Mouse (Mus musculus) neural tube, embryonic 10.5 days (tissue): Measurements from ENCODE around the gene Spef1.

ENCODE experiments used
- DNase-seq: peaks from one replicate; pipeline ENCODE4 v3.0.0-alpha.2; 2017; ENCODE audit warnings: low spot score; ENCODE audit errors: extremely low spot score

The Spef1 gene

DNA sequence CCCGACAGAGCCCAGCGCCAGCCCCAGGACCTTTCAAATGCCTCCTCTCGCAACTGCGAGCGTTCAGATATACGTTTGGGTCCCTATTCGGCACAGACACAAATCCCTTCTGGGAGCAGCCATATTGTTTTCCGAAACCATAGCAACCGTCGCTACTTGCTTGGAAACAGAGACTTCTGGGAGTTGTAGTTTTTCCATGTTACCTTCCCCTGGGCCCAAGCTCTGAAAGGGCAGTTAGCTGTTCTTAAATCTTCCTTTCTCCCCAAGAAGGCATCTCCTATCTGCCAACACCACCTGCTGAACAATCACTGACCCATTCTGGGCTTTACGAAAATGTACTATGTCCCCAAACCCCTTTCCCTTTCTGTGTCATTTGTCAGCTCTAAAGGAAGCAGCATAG, 12.4 kb downstream of the Spef1 start:
- DNase-seq = peak; percentile 59

- DNase-seq = no peak
These were observed 14.8 kb downstream of the Spef1 start for GRCm38 (mm10) chr2:131172322-131172721.

- peak; percentile 29 for DNase-seq
These were observed 15.5 kb downstream of the Spef1 start for GRCm38 (mm10) chr2:131171401-131172104.

- DNase-seq = no peak
These were observed 16.1 kb downstream of the Spef1 start for GRCm38 (mm10) chr2:131170936-131171335.

DNA sequence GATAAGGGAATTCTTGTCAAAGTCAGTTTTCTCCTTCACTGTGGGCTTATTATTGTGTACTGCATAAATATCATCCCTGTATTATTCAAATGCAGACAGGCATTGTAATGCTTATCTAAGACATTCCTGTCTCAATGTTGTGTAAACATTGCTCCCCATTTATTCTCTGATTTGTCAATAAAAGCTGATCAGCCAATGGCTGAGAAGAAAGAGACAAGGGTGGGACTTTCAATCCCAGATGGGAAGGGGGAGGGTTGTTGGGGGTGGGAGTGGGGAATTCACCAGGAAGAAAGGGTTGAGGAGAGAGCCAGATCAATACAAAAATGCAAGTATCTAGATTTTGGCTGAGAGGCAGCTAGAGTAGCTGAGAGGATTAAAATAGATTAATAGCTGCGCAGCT, 18.2 kb downstream of the Spef1 start:
- no peak for DNase-seq

- DNase-seq = no peak
These were observed 19.1 kb downstream of the Spef1 start for GRCm38 (mm10) chr2:131167984-131168383.

DNA sequence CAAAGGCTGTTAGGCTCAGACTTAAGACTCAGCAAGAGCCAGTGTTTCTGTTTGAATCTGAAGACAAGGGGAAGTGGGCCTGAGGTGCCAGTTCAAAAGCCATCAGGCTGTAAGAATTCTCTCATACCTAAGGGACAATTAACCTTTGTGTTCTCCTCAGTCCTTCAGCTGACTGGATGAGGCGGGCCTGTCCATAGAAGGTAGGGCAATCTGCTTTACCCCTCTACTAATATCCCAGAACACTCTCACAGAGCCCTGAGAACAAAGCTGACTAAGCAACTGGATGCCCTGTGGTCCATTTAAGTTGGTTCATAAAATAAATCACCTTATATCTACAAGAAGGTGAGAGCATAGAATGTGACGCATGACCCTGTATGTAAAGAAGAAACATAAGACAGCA, 20.9 kb downstream of the Spef1 start:
- no peak for DNase-seq

- no peak for DNase-seq
These were observed 23.2 kb downstream of the Spef1 start for GRCm38 (mm10) chr2:131163924-131164323.

- DNase-seq = no peak
These were observed 26.4 kb downstream of the Spef1 start for GRCm38 (mm10) chr2:131160671-131161111.

GRCm38 (mm10) chr2:131159938-131160581, 27.0 kb downstream of the Spef1 start, which contains the start of gene 1700037H04Rik:
Gene 1700037H04Rik, minus strand, starts transcription at chr2:131160081.
- peak; percentile 92 for DNase-seq

DNA sequence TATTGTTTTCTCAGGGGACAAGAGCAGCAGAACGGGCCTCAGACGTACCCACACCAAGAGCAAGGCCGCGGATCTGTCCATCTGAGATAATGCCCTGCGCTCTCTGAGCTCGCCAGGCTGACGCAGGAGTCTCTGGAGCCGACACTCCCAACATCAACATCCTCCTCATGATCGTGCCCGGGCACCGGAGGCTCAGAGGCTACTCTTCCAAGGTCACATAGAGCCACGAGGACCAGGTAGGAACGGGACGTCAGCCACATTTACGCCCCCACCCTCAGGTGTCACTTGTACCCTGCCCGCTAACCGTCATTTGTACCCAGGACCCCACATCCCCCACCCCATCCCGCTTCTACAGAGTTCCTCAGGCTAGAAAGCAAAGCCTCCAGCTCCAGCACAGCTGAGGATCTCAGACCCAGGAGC, 27.6 kb downstream of the Spef1 start:
- DNase-seq = no peak

- DNase-seq = no peak
These were observed 30.1 kb downstream of the Spef1 start for GRCm38 (mm10) chr2:131156987-131157386.

DNA sequence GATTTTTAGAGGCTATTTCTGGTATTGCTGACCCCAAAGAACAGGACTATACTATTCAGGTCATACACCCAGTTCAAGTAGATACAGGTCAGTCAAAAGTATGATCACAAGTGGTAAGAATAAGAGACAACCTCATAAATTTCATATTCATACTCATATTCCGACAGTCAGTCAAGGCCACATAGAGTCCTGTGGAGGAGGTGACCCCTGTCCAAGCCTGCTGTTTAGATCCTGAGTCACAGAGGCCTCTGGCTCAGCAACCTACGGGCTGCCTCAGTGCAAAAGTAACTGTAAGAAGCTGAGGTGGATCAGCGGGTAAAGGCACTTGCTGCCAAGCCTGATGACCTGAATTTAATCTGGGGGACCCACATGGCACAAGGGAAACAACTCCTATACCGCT, 33.0 kb downstream of the Spef1 start:
- DNase-seq = no peak

DNA sequence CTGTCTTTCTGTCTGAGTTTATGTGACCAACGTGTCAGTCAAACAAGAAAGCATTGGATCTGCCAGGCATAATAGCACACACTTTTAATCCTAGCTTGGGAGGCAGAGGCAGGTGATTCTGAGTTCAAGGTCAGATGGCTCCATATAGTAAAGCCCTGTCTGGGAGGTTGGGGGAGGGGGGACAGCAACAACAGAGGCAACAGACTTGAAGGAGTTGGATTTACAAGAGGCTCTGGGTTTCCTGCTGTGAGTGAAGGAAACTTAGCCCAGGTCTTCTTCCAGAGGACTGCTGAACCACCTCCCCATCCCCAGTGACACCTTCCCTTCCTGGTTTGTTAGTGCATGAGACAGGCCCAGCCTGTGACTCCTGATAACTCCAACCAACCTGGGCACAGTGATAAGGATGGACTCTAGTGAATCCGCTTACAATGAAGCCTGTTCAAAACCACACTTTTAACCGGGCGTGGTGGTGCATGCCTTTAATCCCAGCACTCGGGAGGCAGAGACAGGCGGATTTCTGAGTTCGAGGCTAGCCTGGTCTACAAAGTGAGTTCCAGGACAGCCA, 34.8 kb downstream of the Spef1 start:
- no peak for DNase-seq

- no peak for DNase-seq
These were observed 37.9 kb downstream of the Spef1 start for GRCm38 (mm10) chr2:131149254-131149578.

DNA sequence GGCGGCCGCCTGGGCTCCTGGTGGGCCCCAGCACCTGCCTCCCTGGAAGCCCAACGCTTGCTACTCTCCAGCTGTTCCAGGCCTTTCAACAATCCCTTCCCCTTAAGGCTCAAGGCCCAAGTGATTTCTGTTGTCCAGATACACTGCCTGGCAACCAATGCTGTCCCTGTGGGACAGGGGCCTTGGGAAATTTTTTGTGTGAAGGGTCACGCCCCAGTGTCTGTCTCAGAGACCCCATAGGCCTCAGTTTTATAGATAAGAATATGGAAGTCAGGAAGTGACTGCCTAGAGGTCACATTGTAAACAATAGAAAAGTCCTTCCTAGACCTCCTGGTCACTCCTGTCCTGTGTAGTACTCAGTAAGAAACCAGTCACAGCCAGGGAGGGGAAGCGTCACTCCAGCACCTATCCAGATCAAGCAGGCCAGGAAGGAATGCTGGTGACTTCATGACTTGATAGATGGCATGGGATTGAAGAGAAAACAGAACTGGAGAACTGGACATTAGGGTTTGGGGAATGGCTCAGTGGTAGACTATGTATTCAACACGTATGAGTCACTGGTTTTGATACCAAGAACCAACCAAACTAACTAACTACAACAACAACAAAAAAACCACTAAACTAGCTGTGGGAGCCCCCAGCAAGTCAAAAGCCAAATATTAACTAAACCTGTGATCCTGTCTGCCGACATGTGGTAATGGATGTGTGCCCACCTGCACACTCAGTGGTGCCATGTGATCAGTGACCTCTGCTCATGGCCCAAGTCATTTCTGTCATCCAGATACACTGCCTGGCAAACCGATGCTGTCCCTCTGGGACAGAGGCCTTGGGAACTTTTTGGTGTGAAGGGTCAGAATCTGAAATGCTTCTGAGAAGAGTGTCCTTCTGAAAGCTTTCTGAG, 38.5 kb downstream of the Spef1 start:
- no peak for DNase-seq

- DNase-seq = no peak
These were observed 40.1 kb downstream of the Spef1 start for GRCm38 (mm10) chr2:131147043-131147365.

DNA sequence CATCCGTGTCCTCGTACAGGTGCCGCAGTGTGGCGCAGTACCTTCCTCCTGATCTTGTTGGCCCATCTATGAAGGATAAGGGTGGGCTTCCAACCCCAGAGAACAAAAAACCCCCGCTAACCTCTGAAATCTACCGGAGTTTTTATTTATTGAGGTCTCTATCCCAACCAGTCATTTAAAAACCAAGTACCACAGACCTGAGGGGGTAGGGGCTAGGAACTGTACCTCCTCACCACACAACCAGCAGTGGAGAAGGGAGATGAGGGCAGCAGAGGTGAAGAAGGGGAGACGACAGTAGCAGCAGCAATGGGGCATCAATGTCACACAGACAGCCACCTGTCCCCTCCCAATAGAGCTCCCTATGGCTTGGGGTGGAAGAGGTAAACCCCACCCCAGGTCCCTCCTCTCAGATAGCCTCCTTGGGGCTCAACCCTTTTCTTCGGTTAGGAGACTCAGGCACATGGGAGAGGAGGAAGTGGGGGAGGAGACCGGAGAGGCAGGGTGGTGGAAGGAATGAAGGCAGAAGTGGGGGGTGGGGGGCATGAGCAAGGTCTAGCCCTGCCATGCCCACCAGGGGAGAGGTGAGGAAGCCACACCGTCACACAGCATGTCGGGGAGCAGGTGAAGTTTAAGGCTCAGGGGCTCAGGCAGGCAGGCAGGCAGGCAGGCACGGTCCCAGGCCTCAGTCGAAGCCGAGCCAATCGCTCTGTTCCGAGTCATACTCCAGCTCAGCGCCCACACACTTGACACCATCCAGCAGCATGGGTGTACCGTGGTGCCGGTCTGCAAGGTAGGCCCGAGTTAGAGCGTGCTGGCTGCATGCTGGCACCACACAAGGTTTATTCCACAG, 40.7 kb downstream of the Spef1 start:
- DNase-seq = no peak

DNA sequence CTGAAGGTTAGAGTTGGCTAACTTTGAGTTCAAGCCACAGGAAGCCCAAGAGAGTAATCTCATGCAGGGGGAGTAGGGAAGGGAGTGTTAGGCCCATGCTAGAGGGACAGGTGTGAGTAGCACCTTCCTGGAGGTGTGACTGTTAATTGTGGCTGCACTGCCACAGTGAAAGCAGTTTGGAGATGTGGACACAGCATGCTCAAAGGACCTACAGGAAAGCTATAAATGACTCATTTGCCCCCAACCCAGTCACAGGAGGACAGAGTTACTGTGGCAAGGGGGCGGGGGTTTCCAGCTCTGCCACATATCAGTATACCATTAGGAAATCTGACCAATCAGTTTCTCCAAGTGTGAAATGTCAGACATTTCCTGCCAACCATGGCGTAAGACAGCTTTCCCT, 41.5 kb downstream of the Spef1 start:
- no peak for DNase-seq

DNA sequence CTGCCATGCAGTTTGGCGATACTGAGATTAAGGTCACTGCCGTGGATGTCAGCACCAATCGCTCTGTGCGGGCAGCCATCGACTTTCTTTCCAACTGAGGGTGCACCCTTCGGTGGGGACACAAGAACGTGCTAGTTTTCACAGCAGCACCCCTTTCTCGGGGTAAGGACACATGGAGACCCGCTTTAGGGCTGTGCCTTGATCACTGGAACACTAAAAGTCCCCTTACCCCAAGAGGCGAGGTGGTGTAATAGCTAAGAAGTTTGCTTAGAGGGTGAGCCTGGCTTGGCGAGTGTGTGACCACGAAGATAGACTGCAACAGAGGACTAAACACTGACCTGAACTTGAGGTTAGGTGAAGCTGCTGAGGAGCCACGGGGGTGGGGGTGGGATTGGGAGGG, 42.0 kb downstream of the Spef1 start:
- DNase-seq = no peak
